Mouse (Mus musculus): ENCODE measurements around the gene Angel1. TPM values are rescaled to one million over a fixed set of nuclear protein-coding genes. Genes with fewer than 3 reads are reported as not detected.

Angel1 gene
- total RNA-seq (2021) = 1 to 10 TPM; 3.4 to 3.5 TPM

- DNase-seq (ENCODE audit: low spot score) = peak; percentile 90
- intact Hi-C loops (cut with DNase I) = no loop called here
Measured at GRCm38 (mm10) chr12:86726120-86726640, at the start of gene Angel1. Gene Angel1 (minus strand): TSS chr12:86726460.

GRCm38 (mm10) chr12:86775561-86776280, 49.5 kb upstream of the Angel1 start:
- peak; percentile 83 for DNase-seq (ENCODE audit: low spot score)
- intact Hi-C loops (cut with DNase I) = no loop called here

GRCm38 (mm10) chr12:86772551-86772950, 46.3 kb upstream of the Angel1 start:
- intact Hi-C loops (cut with DNase I) = loop anchor here (2.0 kb wide), 3 partner anchors 22 to 150 kb away; no protein-coding TSS in a partner anchor
- DNase-seq (ENCODE audit: low spot score) = no peak

GRCm38 (mm10) chr12:86771823-86772427, 45.7 kb upstream of the Angel1 start:
- intact Hi-C loops (cut with DNase I) = loop anchor here (2.0 kb wide), 3 partner anchors 23 to 151 kb away; no protein-coding TSS in a partner anchor
- peak; percentile 80 for DNase-seq (ENCODE audit: low spot score)

- no peak for DNase-seq (ENCODE audit: low spot score)
- intact Hi-C loops (cut with DNase I) = no loop called here
Measured at GRCm38 (mm10) chr12:86770927-86771326, 44.7 kb upstream of the Angel1 start.

- DNase-seq (ENCODE audit: low spot score) = peak; percentile 76
- intact Hi-C loops (cut with DNase I) = no loop called here
Measured at GRCm38 (mm10) chr12:86770261-86770670, 44.0 kb upstream of the Angel1 start.

- DNase-seq (ENCODE audit: low spot score) = no peak
- intact Hi-C loops (cut with DNase I) = loop anchor here (2.0 to 10.0 kb wide), 3 partner anchors 283 to 645 kb away; partner anchors contain the start of gene Noxred1
Measured at GRCm38 (mm10) chr12:86769819-86770218, 43.6 kb upstream of the Angel1 start.

GRCm38 (mm10) chr12:86768986-86769580, 42.8 kb upstream of the Angel1 start:
- intact Hi-C loops (cut with DNase I) = loop anchor here (1.0 to 10.0 kb wide), 4 partner anchors 205 to 646 kb away; partner anchors contain the start of gene Noxred1
- peak; percentile 66 for DNase-seq (ENCODE audit: low spot score)

GRCm38 (mm10) chr12:86767868-86768631, 41.8 kb upstream of the Angel1 start:
- no peak for DNase-seq (ENCODE audit: low spot score)
- intact Hi-C loops (cut with DNase I) = loop anchor here (1.0 to 10.0 kb wide), 5 partner anchors 53 to 647 kb away; partner anchors contain the start of gene Noxred1

- intact Hi-C loops (cut with DNase I) = loop anchor here (2.0 to 10.0 kb wide), 3 partner anchors 52 to 648 kb away; partner anchors contain the start of gene Noxred1
- DNase-seq (ENCODE audit: low spot score) = no peak
Measured at GRCm38 (mm10) chr12:86766467-86766866, 40.2 kb upstream of the Angel1 start.

GRCm38 (mm10) chr12:86764060-86764459, 37.8 kb upstream of the Angel1 start:
- intact Hi-C loops (cut with DNase I) = loop anchor here (10.0 kb wide), 2 partner anchors 471 to 651 kb away; partner anchors contain the start of gene Noxred1
- no peak for DNase-seq (ENCODE audit: low spot score)

- intact Hi-C loops (cut with DNase I) = loop anchor here (10.0 kb wide), 2 partner anchors 474 to 654 kb away; partner anchors contain the start of gene Noxred1
- no peak for DNase-seq (ENCODE audit: low spot score)
Measured at GRCm38 (mm10) chr12:86761036-86761435, 34.8 kb upstream of the Angel1 start.

- no peak for DNase-seq (ENCODE audit: low spot score)
- intact Hi-C loops (cut with DNase I) = no loop called here
Measured at GRCm38 (mm10) chr12:86734319-86734810, 8.1 kb upstream of the Angel1 start, which contains the start of gene Lrrc74a. Gene Lrrc74a (plus strand): TSS chr12:86734369.

- no peak for DNase-seq (ENCODE audit: low spot score)
- intact Hi-C loops (cut with DNase I) = no loop called here
Measured at GRCm38 (mm10) chr12:86725706-86726105, 554 bp downstream of the Angel1 start.

GRCm38 (mm10) chr12:86724300-86724699, 2.0 kb downstream of the Angel1 start:
- intact Hi-C loops (cut with DNase I) = loop anchor here (5.0 kb wide), 1 partner anchor 228 kb away; no protein-coding TSS in a partner anchor

GRCm38 (mm10) chr12:86721453-86721852, 4.8 kb downstream of the Angel1 start:
- no peak for DNase-seq (ENCODE audit: low spot score)
- intact Hi-C loops (cut with DNase I) = loop anchor here (5.0 kb wide), 1 partner anchor 231 kb away; no protein-coding TSS in a partner anchor

More at GRCm38 (mm10) chr12:86724300-86724699, 2.0 kb downstream of the Angel1 start:
- no peak for DNase-seq (ENCODE audit: low spot score)

GRCm38 (mm10) chr12:86719961-86720639, 6.2 kb downstream of the Angel1 start:
- no peak for DNase-seq (ENCODE audit: low spot score)
- intact Hi-C loops (cut with DNase I) = loop anchor here (5.0 kb wide), 2 partner anchors 232 to 332 kb away; no protein-coding TSS in a partner anchor

- intact Hi-C loops (cut with DNase I) = loop anchor here (5.0 kb wide), 1 partner anchor 335 kb away; no protein-coding TSS in a partner anchor
- DNase-seq (ENCODE audit: low spot score) = no peak
Measured at GRCm38 (mm10) chr12:86716962-86717361, 9.3 kb downstream of the Angel1 start.

All from heart, postnatal 25 days (tissue).